Mouse (Mus musculus): ENCODE measurements at regions not wholly inside any gene's neighbourhood (a gene's known extent, or its start where the extent isn't known, plus 50 kb on each side); places are given as distances from the start of the nearest gene placed in this dataset.

GRCm38 (mm10) chr19:52640228-52640627, 376.1 kb downstream of the Ins1 start:
- H3K9me3 ChIP-seq (ENCODE audit: control insufficient read depth, low read length) = no peaks in the 10 kb centered on the region
- ATAC-seq (ENCODE audit: insufficient read depth) (no peak), DNase-seq (ENCODE audit: low read depth in 3 of 3, low spot score in 3 of 3) (no peak)
- no peak overlapping the region for H3K4me2 ChIP-seq (ENCODE audit: low read depth)
- H3K9ac ChIP-seq (replicated peaks) = no peak overlapping the region
- H3K4me3 ChIP-seq (ENCODE audit: insufficient read depth in 1 of 2, low read depth in 2 of 2, low read length in 2 of 2) = no peak overlapping the region
- TF ChIP-seq EP300 (IDR thresholded peaks at IDR 0.05; ENCODE audit: low read depth) (no peak), CTCF (IDR thresholded peaks at IDR 0.05; ENCODE audit: low read depth) (no peak)
- no peak overlapping the region for H3K27ac ChIP-seq
- 38% methylated on average over 5 of the region's 5 CpGs for WGBS (ENCODE audit: insufficient replicate concordance)
- H3K27me3 ChIP-seq (ENCODE audit: control insufficient read depth, insufficient read depth, low read length) = no peaks in the 10 kb centered on the region
- no peaks in the 10 kb centered on the region for H3K36me3 ChIP-seq (replicated peaks; ENCODE audit: control insufficient read depth, insufficient read depth, low read depth)
- no peaks in the 10 kb centered on the region for H3K4me1 ChIP-seq (replicated peaks; ENCODE audit: control insufficient read depth in 2 of 2, insufficient read depth in 2 of 2, low read length in 1 of 2)

GRCm38 (mm10) chr19:52632501-52632900, 368.4 kb downstream of the Ins1 start:
- H3K27ac ChIP-seq = no peak overlapping the region
- H3K4me1 ChIP-seq (replicated peaks; ENCODE audit: control insufficient read depth in 2 of 2, insufficient read depth in 2 of 2, low read length in 1 of 2) = no peaks in the 10 kb centered on the region
- H3K9ac ChIP-seq (replicated peaks) = no peak overlapping the region
- H3K4me2 ChIP-seq (ENCODE audit: low read depth) = no peak overlapping the region
- no peaks in the 10 kb centered on the region for H3K27me3 ChIP-seq (ENCODE audit: control insufficient read depth, insufficient read depth, low read length)
- H3K4me3 ChIP-seq (ENCODE audit: insufficient read depth in 1 of 2, low read depth in 2 of 2, low read length in 2 of 2) = no peak overlapping the region
- WGBS (ENCODE audit: insufficient replicate concordance) = 52% methylated on average over 4 of the region's 4 CpGs
- TF ChIP-seq EP300 (IDR thresholded peaks at IDR 0.05; ENCODE audit: low read depth) (no peak), CTCF (IDR thresholded peaks at IDR 0.05; ENCODE audit: low read depth) (no peak)
- no peak for ATAC-seq (ENCODE audit: insufficient read depth)
- no peaks in the 10 kb centered on the region for H3K9me3 ChIP-seq (ENCODE audit: control insufficient read depth, low read length)
- no peaks in the 10 kb centered on the region for H3K36me3 ChIP-seq (replicated peaks; ENCODE audit: control insufficient read depth, insufficient read depth, low read depth)
- no peak for DNase-seq (ENCODE audit: low read depth in 3 of 3, low spot score in 3 of 3)

GRCm38 (mm10) chr19:52624310-52624709, 360.2 kb downstream of the Ins1 start:
- no peaks in the 10 kb centered on the region for H3K4me1 ChIP-seq (replicated peaks; ENCODE audit: control insufficient read depth in 2 of 2, insufficient read depth in 2 of 2, low read length in 1 of 2)
- H3K9ac ChIP-seq (replicated peaks) = no peak overlapping the region
- H3K27me3 ChIP-seq (ENCODE audit: control insufficient read depth, insufficient read depth, low read length) = no peaks in the 10 kb centered on the region
- no peak overlapping the region for H3K4me3 ChIP-seq (ENCODE audit: insufficient read depth in 1 of 2, low read depth in 2 of 2, low read length in 2 of 2)
- ATAC-seq (ENCODE audit: insufficient read depth) (no peak), DNase-seq (ENCODE audit: low read depth in 3 of 3, low spot score in 3 of 3) (no peak)
- no peaks in the 10 kb centered on the region for H3K9me3 ChIP-seq (ENCODE audit: control insufficient read depth, low read length)
- no peak for TF ChIP-seq CTCF (IDR thresholded peaks at IDR 0.05; ENCODE audit: low read depth)
- no peak for TF ChIP-seq EP300 (IDR thresholded peaks at IDR 0.05; ENCODE audit: low read depth)
- WGBS (ENCODE audit: insufficient replicate concordance) = 47% methylated on average over 5 of the region's 5 CpGs
- H3K36me3 ChIP-seq (replicated peaks; ENCODE audit: control insufficient read depth, insufficient read depth, low read depth) = no peaks in the 10 kb centered on the region
- no peak overlapping the region for H3K4me2 ChIP-seq (ENCODE audit: low read depth)
- H3K27ac ChIP-seq = no peak overlapping the region

DNA sequence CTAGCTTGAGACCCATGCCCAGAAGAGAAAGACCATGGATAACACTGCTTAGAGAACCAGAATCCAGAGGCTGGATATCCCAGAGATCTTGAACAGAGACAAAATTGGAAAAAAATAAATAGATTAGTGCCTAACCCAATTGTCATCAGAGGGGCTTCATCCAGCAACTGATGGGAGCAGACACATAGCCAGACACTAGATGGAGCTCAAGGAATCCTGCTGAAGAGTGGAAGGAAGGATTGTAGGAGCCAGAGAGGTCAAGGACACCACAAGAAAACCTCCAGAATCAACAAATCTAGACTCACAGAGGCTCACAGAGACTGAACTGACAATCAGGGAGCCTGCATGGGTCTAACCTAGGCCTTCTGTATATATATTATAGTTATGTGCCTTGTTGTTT, 359.4 kb downstream of the Ins1 start:
- Histone ChIP-seq H3K4me2 (ENCODE audit: low read depth) (no peak overlapping the region), H3K9ac (replicated peaks) (no peak overlapping the region), H3K36me3 (replicated peaks; ENCODE audit: control insufficient read depth, insufficient read depth, low read depth) (no peaks in the 10 kb centered on the region), H3K9me3 (ENCODE audit: control insufficient read depth, low read length) (no peaks in the 10 kb centered on the region), H3K4me1 (replicated peaks; ENCODE audit: control insufficient read depth in 2 of 2, insufficient read depth in 2 of 2, low read length in 1 of 2) (no peaks in the 10 kb centered on the region), H3K27ac (no peak overlapping the region), H3K27me3 (ENCODE audit: control insufficient read depth, insufficient read depth, low read length) (no peaks in the 10 kb centered on the region), H3K4me3 (ENCODE audit: insufficient read depth in 1 of 2, low read depth in 2 of 2, low read length in 2 of 2) (no peak overlapping the region)
- DNase-seq (ENCODE audit: low read depth in 3 of 3, low spot score in 3 of 3) (no peak), ATAC-seq (ENCODE audit: insufficient read depth) (no peak)
- 0 out of 2 replicates have a peak, but pooled peaks have one; percentile 3 for TF ChIP-seq CTCF (IDR thresholded peaks at IDR 0.05; ENCODE audit: low read depth)
- no peak for TF ChIP-seq EP300 (IDR thresholded peaks at IDR 0.05; ENCODE audit: low read depth)

DNA sequence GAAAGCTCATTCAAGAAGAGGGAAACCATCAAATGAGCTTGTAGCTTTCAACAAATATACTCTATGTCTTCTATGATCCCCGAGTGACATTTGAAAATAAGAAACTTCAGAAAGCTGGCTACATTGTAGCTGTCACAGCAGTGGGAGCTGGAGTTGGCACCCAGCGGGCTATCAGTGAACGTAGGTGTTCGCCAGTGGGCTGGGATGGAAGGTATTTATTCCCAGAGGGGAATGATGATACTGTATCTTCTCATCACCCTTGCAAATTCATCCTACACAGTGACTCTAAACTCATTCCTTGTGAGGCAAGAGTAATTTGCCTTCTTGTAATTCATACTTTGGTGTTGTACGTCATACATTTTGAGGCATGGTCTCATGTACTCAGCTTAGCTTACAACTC, 349.3 kb downstream of the Ins1 start:
- no peak overlapping the region for H3K4me2 ChIP-seq (ENCODE audit: low read depth)
- no peak for TF ChIP-seq CTCF (IDR thresholded peaks at IDR 0.05; ENCODE audit: low read depth)
- TF ChIP-seq EP300 (IDR thresholded peaks at IDR 0.05; ENCODE audit: low read depth) = no peak
- H3K4me1 ChIP-seq (replicated peaks; ENCODE audit: control insufficient read depth in 2 of 2, insufficient read depth in 2 of 2, low read length in 1 of 2) = no peaks in the 10 kb centered on the region
- no peaks in the 10 kb centered on the region for H3K9me3 ChIP-seq (ENCODE audit: control insufficient read depth, low read length)
- ATAC-seq (ENCODE audit: insufficient read depth) (no peak), DNase-seq (ENCODE audit: low read depth in 3 of 3, low spot score in 3 of 3) (no peak)
- no peaks in the 10 kb centered on the region for H3K27me3 ChIP-seq (ENCODE audit: control insufficient read depth, insufficient read depth, low read length)
- H3K4me3 ChIP-seq (ENCODE audit: insufficient read depth in 1 of 2, low read depth in 2 of 2, low read length in 2 of 2) = no peak overlapping the region
- H3K36me3 ChIP-seq (replicated peaks; ENCODE audit: control insufficient read depth, insufficient read depth, low read depth) = no peaks in the 10 kb centered on the region
- 63% methylated on average over 5 of the region's 5 CpGs for WGBS (ENCODE audit: insufficient replicate concordance)
- no peak overlapping the region for H3K9ac ChIP-seq (replicated peaks)
- H3K27ac ChIP-seq = no peak overlapping the region
